Mouse (Mus musculus) embryonic facial prominence, embryonic 13.5 days (tissue): ENCODE results near the gene Prdm10. TPM values are rescaled to one million over a fixed set of nuclear protein-coding genes. Genes with fewer than 3 reads are reported as not detected.

Experiments
- ATAC-seq: fragments of 200-750 bp; cut with Nextera tagmentation; 2 replicates; pipeline ENCODE4 v1.8.0; 2017; ENCODE audit warnings: low read depth; ENCODE audit not compliant: insufficient number of reproducible peaks, insufficient read depth, low FRiP score, low TSS enrichment
- H3K27ac ChIP-seq: fragments of 300-500 bp; sonication (generic); 2 replicates; pipeline ENCODE4 v1.5.1; 2015; ENCODE audit warnings: moderate library complexity, mild to moderate bottlenecking, inconsistent platforms
- H3K27me3 ChIP-seq: fragments of 300-500 bp; sonication (generic); 2 replicates; pipeline ENCODE4 v1.6.1; 2015; ENCODE audit warnings: mild to moderate bottlenecking, inconsistent platforms
- H3K36me3 ChIP-seq: fragments of 300-500 bp; sonication (generic); 2 replicates; pipeline ENCODE4 v1.6.1; 2015; ENCODE audit warnings: mild to moderate bottlenecking, inconsistent platforms
- H3K4me1 ChIP-seq: fragments of 300-500 bp; sonication (generic); 2 replicates; pipeline ENCODE4 v1.6.1; 2015; ENCODE audit warnings: inconsistent platforms
- H3K4me2 ChIP-seq: fragments of 300-500 bp; sonication (generic); 2 replicates; pipeline ENCODE4 v1.6.1; 2015; ENCODE audit warnings: moderate library complexity, mild to moderate bottlenecking, inconsistent platforms
- H3K4me3 ChIP-seq: fragments of 300-500 bp; sonication (generic); 2 replicates; pipeline ENCODE4 v1.5.1; 2015; ENCODE audit warnings: mild to moderate bottlenecking, inconsistent platforms
- H3K9ac ChIP-seq: fragments of 300-500 bp; sonication (generic); 2 replicates; pipeline ENCODE4 v1.6.1; 2015; ENCODE audit warnings: mild to moderate bottlenecking, inconsistent platforms
- H3K9me3 ChIP-seq: fragments of 300-500 bp; sonication (generic); 2 replicates; pipeline ENCODE4 v1.6.1; 2016; ENCODE audit warnings: inconsistent platforms
- WGBS: fragments of 180-500 bp; shearing (Covaris S2); methylation state at CpG from one replicate; pipeline ENCODE4 v1.1.7; 2015; ENCODE audit warnings: mixed read lengths; 5-methylcytosine and 5-hydroxymethylcytosine counted together
- polyA plus RNA-seq: library from polyadenylated mRNA; unstranded; fragments of >200 nt; fragmentation: Nextera tagmentation; extraction: Ambion mirVana; gene quantifications from 2 replicates; pipeline ENCODE4 v1.2.1, GENCODE M21; 2015

Prdm10 gene
- polyA plus RNA-seq, 1 experiment from 2014 or later, result 6.5 TPM

DNA sequence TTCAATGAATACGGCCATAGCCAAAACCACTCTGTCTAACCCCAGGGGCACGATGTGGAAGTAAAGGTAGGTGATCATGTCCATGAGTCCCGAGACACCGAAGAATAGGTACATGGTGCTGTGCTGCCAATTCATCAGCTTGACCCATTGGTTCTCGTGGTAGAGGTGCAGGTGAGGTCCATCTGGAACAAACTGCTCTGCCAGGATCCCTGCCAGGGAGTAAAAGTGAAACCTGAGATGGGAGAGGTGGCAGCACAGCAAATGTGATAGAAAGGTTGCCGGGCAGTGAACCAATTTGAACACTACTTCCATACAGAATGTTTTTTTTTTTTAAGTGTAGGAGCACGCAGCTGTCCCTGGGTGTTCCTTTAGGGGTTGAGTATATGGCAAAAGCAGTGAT is 148.6 kb downstream of the Prdm10 start:
- H3K36me3 ChIP-seq, result peaks cover 9% of the 10 kb centered on the region
- no peak overlapping the region for H3K4me2 ChIP-seq
- no peaks in the 10 kb centered on the region for H3K27me3 ChIP-seq
- 75% methylated on average over 7 of the region's 7 CpGs for WGBS
- no peak overlapping the region for H3K27ac ChIP-seq
- no peak overlapping the region for H3K4me3 ChIP-seq
- H3K4me1 ChIP-seq, result no peaks in the 10 kb centered on the region
- H3K9ac ChIP-seq, result no peak overlapping the region
- no peak for ATAC-seq
- H3K9me3 ChIP-seq, result no peaks in the 10 kb centered on the region

GRCm38 (mm10) chr9:31430011-31430410 is 149.7 kb downstream of the Prdm10 start:
- H3K4me3 ChIP-seq, result no peak overlapping the region
- H3K9me3 ChIP-seq, result no peaks in the 10 kb centered on the region
- no peaks in the 10 kb centered on the region for H3K36me3 ChIP-seq
- H3K27me3 ChIP-seq, result no peaks in the 10 kb centered on the region
- no peak overlapping the region for H3K4me2 ChIP-seq
- H3K27ac ChIP-seq, result no peak overlapping the region
- ATAC-seq, result no peak
- H3K9ac ChIP-seq, result no peak overlapping the region
- H3K4me1 ChIP-seq, result no peaks in the 10 kb centered on the region
- WGBS, result 72% methylated on average over 9 of the region's 9 CpGs

Other genes starting within 250 kb of the Prdm10 start
- 6.5 TPM in 2 replicates for gene Zbtb44, start 249.9 kb upstream of the Prdm10 start, polyA plus RNA-seq
- 17.3 and 18.3 TPM in 2 replicates for gene St14, start 148.7 kb upstream of the Prdm10 start, polyA plus RNA-seq
- 210 and 245 TPM in 2 replicates for gene Aplp2, start 68.7 kb upstream of the Prdm10 start, polyA plus RNA-seq
- gene Nfrkb, start 105.7 kb downstream of the Prdm10 start, polyA plus RNA-seq, result 23.7 and 24.5 TPM in 2 replicates
- gene Tmem45b, start 183.9 kb downstream of the Prdm10 start, polyA plus RNA-seq, result 0.90 and 1.7 TPM in 2 replicates